Comparison of ENCODE assay signal across 14 mouse cellular contexts in genomic region chr14:10677627-10678026, GRCm38 (mm10).
DNase-seq lines count a peak whose midpoint lies in the region; ATAC-seq and TF ChIP-seq lines count a peak whose summit lies in the region.
"Had no signal": no experiment of that assay in that cellular context is flagged by ENCODE, and none has a peak within 500 bp of the region (broad histone marks: within the 10 kb centered on the region; RNA-seq: fewer than 3 reads in every experiment).

No protein-coding gene starts in this region.

- WGBS in forebrain, embryonic 13.5 days: 41% methylated on average over 2 of the region's 2 CpGs
- 82% methylated on average over 2 of the region's 2 CpGs for WGBS in forebrain, embryonic 10.5 days
- WGBS in midbrain, postnatal 0 days: 43% methylated on average over 2 of the region's 2 CpGs
- WGBS in midbrain, embryonic 15.5 days: 48% methylated on average over 2 of the region's 2 CpGs

- no peaks in the 10 kb centered on the region for H3K9me3 ChIP-seq in forebrain, embryonic 13.5 days (replicated peaks)
- no peaks in the 10 kb centered on the region for H3K9me3 ChIP-seq in forebrain, embryonic 10.5 days
- no peaks in the 10 kb centered on the region for H3K9me3 ChIP-seq in midbrain, postnatal 0 days (ENCODE audit: low read length)
- no peaks in the 10 kb centered on the region for H3K9me3 ChIP-seq in midbrain, embryonic 15.5 days
- H3K9me3 ChIP-seq: megakaryocyte, embryonic 14.5 days; neural tube, embryonic 12.5 days had no signal

- TF ChIP-seq CTCF in midbrain, postnatal 0 days (IDR thresholded peaks at IDR 0.05): no peak

- no peak overlapping the region for H3K4me2 ChIP-seq in forebrain, embryonic 13.5 days
- H3K4me2 ChIP-seq in midbrain, postnatal 0 days (ENCODE audit: low read depth, low read length, poor library complexity, severe bottlenecking): no peak overlapping the region
- H3K4me2 ChIP-seq in midbrain, embryonic 15.5 days: no peak overlapping the region
- H3K4me2 ChIP-seq: neural tube, embryonic 12.5 days had no signal

- H3K27me3 ChIP-seq in forebrain, embryonic 13.5 days: no peaks in the 10 kb centered on the region
- no peaks in the 10 kb centered on the region for H3K27me3 ChIP-seq in forebrain, embryonic 10.5 days (ENCODE audit: poor library complexity, severe bottlenecking)
- H3K27me3 ChIP-seq in midbrain, postnatal 0 days (ENCODE audit: insufficient read depth, low read length): no peaks in the 10 kb centered on the region
- no peaks in the 10 kb centered on the region for H3K27me3 ChIP-seq in midbrain, embryonic 15.5 days (replicated peaks)
- H3K27me3 ChIP-seq: CH12.LX; megakaryocyte, embryonic 14.5 days; neural tube, embryonic 12.5 days had no signal

- H3K4me3 ChIP-seq in forebrain, embryonic 13.5 days: no peak overlapping the region
- no peak overlapping the region for H3K4me3 ChIP-seq in forebrain, embryonic 10.5 days
- no peak overlapping the region for H3K4me3 ChIP-seq in midbrain, postnatal 0 days (ENCODE audit: low read depth, low read length)
- H3K4me3 ChIP-seq in midbrain, embryonic 15.5 days: no peak overlapping the region
- H3K4me3 ChIP-seq: erythroblast, embryonic 14.5 days; megakaryocyte, embryonic 14.5 days; neural tube, embryonic 12.5 days had no signal

- no peak for DNase-seq in forebrain, embryonic 10.5 days (ENCODE audit: extremely low spot score, low spot score)
- DNase-seq in midbrain, postnatal 0 days (ENCODE audit: low spot score): peak; percentile 66
- peak; percentile 22 to 61 for DNase-seq in gastrocnemius, postnatal 4 days (ENCODE audit: low spot score in 2 of 2)
- peak; percentile 42 for DNase-seq in lung, postnatal 14 days
- DNase-seq in embryo, embryonic 11 days: no peak
- DNase-seq: thymus, postnatal 25 days had no signal

- peaks cover 10% of the 10 kb centered on the region; the same call in 1 of the 2 replicates for H3K4me1 ChIP-seq in forebrain, embryonic 13.5 days
- H3K4me1 ChIP-seq in forebrain, embryonic 10.5 days: no peaks in the 10 kb centered on the region
- H3K4me1 ChIP-seq in midbrain, postnatal 0 days (ENCODE audit: insufficient read depth, low read length): no peaks in the 10 kb centered on the region
- H3K4me1 ChIP-seq in midbrain, embryonic 15.5 days: no peaks in the 10 kb centered on the region
- H3K4me1 ChIP-seq: megakaryocyte, embryonic 14.5 days; neural tube, embryonic 12.5 days had no signal

- ATAC-seq in forebrain, embryonic 13.5 days: 0 out of 2 replicates have a peak, but pooled peaks have one; percentile 61
- peak; percentile 47; the same call in 1 of the 2 replicates for ATAC-seq in midbrain, postnatal 0 days (ENCODE audit: low FRiP score)
- ATAC-seq in midbrain, embryonic 15.5 days (replicated peaks): no peak
- ATAC-seq in frontal cortex, adult (ENCODE audit: low TSS enrichment): no peak

- H3K36me3 ChIP-seq in forebrain, embryonic 13.5 days (ENCODE audit: poor library complexity, severe bottlenecking): no peaks in the 10 kb centered on the region
- no peaks in the 10 kb centered on the region for H3K36me3 ChIP-seq in forebrain, embryonic 10.5 days (replicated peaks)
- no peaks in the 10 kb centered on the region for H3K36me3 ChIP-seq in midbrain, postnatal 0 days (ENCODE audit: insufficient read depth, low read length)
- H3K36me3 ChIP-seq in midbrain, embryonic 15.5 days (replicated peaks): no peaks in the 10 kb centered on the region
- H3K36me3 ChIP-seq: neural tube, embryonic 12.5 days had no signal

- H3K27ac ChIP-seq in forebrain, embryonic 13.5 days: no peak overlapping the region; the same call in 1 of the 2 replicates
- no peak overlapping the region for H3K27ac ChIP-seq in forebrain, embryonic 10.5 days
- no peak overlapping the region for H3K27ac ChIP-seq in midbrain, postnatal 0 days (ENCODE audit: low read depth, low read length)
- no peak overlapping the region for H3K27ac ChIP-seq in midbrain, embryonic 15.5 days
- H3K27ac ChIP-seq: kidney, postnatal 0 days; neural tube, embryonic 12.5 days had no signal

- no peak overlapping the region for H3K9ac ChIP-seq in forebrain, embryonic 13.5 days
- no peak overlapping the region for H3K9ac ChIP-seq in midbrain, postnatal 0 days (replicated peaks; ENCODE audit: low read length, poor library complexity, severe bottlenecking)
- H3K9ac ChIP-seq in midbrain, embryonic 15.5 days: no peak overlapping the region
- H3K9ac ChIP-seq: neural tube, embryonic 12.5 days had no signal

Comparison
In these comparisons a context has a peak if more than half of its experiments do, and no peak if none do; other contexts are left out.
1. ATAC-seq: peak in forebrain, embryonic 13.5 days (single experiment) and midbrain, postnatal 0 days (single experiment); none in midbrain, embryonic 15.5 days (single experiment) and frontal cortex, adult (single experiment).
2. DNase-seq: peak in midbrain, postnatal 0 days (single experiment), gastrocnemius, postnatal 4 days (2 of 2) and lung, postnatal 14 days (single experiment); none in forebrain, embryonic 10.5 days (single experiment) and embryo, embryonic 11 days (single experiment).